Mouse (Mus musculus): ENCODE data around the gene Guca2a. TPM values are rescaled to one million over a fixed set of nuclear protein-coding genes. Genes with fewer than 3 reads are reported as not detected.

The Guca2a gene
- total RNA-seq, 2 experiments from 2014 or later = not detected

GRCm38 (mm10) chr4:119637946-119638345 is 442 bp downstream of the Guca2a start:
- no peak for ATAC-seq (replicated peaks; ENCODE audit: poor library complexity, severe bottlenecking)

DNA sequence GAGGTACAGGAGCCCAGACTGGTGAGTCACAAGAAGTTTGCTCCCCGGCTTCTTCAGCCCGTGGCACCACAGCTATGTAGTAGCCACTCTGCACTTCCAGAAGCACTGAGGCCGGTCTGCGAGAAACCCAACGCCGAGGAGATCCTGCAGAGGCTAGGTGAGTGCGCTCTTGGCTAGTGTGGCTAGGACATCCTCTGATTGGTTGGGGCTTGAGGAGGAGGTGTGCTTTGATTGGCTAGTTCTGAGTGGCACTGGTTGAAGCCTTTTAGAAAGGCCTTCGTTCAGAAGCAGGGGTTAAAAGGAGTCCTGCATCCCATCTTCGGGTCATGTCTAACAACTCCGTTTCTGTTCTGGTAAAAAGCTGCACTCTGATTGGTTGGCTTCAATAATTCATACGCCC is 1.2 kb downstream of the Guca2a start:
- ATAC-seq (replicated peaks; ENCODE audit: poor library complexity, severe bottlenecking) = no peak

GRCm38 (mm10) chr4:119642666-119643065 is 5.2 kb downstream of the Guca2a start:
- ATAC-seq (replicated peaks; ENCODE audit: poor library complexity, severe bottlenecking) = no peak

GRCm38 (mm10) chr4:119657011-119657410 is 19.5 kb downstream of the Guca2a start:
- no peak for ATAC-seq (replicated peaks; ENCODE audit: poor library complexity, severe bottlenecking)

- ATAC-seq (replicated peaks; ENCODE audit: poor library complexity, severe bottlenecking) = no peak
Measured at GRCm38 (mm10) chr4:119658246-119658645, 20.7 kb downstream of the Guca2a start.

GRCm38 (mm10) chr4:119658731-119659130 is 21.2 kb downstream of the Guca2a start, which contains the start of gene Guca2b:
Gene Guca2b, minus strand, starts transcription at chr4:119658954.
- ATAC-seq (replicated peaks; ENCODE audit: poor library complexity, severe bottlenecking) = no peak

- ATAC-seq (replicated peaks; ENCODE audit: poor library complexity, severe bottlenecking) = no peak
Measured at GRCm38 (mm10) chr4:119660007-119660406, 22.5 kb downstream of the Guca2a start.

DNA sequence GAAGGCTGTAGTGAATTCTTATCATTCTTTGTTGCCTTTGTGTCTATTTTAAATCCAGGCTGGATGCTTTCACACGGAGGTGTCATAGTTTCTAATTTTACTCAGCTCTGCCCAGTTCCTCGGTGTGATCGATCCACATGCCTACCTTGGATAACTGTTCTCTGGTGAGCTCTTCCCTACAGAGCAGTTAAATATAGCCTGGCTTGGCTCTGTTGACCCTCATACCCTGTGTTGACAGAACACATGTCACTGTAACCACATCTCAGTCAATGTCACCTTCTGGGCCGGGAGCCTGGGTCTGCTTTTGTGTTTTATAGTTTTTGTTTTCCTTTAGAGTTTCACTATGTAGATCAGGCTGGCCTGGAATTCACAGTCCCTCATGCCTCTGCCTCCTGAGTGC is 24.6 kb downstream of the Guca2a start:
- no peak for ATAC-seq (replicated peaks; ENCODE audit: poor library complexity, severe bottlenecking)

DNA sequence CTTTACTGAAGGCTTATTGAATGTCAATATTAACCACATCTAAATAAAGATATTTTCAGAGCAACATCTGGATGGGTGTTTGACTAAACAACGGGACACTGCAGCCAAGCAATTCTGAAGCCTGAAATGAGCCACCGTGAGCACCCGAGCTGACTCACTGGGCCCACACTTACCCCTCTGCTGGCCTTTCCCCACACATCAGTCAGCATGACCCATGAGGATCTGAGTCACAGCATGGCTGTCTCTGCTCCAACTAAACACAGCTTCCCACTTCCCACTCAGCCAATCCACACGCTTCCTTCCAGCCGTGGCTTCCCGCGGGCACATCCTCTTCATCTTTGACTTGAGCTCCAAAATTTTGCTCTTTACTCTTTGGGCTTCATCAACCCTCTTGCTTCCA is 25.5 kb downstream of the Guca2a start:
- peak; percentile 20; the same call in 1 of the 2 replicates for ATAC-seq (replicated peaks; ENCODE audit: poor library complexity, severe bottlenecking)

GRCm38 (mm10) chr4:119663409-119664095 is 26.0 kb downstream of the Guca2a start:
- peak; percentile 65 for ATAC-seq (replicated peaks; ENCODE audit: poor library complexity, severe bottlenecking)

DNA sequence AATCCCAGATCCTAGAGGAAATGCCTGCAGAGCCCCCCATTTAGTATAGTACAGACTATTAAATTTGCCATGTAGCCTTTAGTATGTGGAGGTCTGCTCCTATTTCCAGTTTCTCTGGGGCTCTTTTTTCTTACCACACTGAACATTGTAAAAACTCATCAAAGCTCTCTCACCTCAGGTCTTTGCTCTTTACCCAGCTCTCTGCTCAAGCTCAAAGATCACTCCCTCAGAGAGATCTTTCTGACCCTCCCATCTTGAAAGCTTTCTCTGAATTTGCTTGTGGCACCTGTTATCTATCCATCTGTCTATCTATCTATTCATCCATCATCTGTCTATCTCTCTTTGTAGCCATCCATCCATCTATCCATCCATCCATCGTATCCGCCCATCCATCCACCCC is 27.7 kb downstream of the Guca2a start:
- no peak for ATAC-seq (replicated peaks; ENCODE audit: poor library complexity, severe bottlenecking)

- no peak for ATAC-seq (replicated peaks; ENCODE audit: poor library complexity, severe bottlenecking)
Measured at GRCm38 (mm10) chr4:119666116-119666515, 28.6 kb downstream of the Guca2a start.

GRCm38 (mm10) chr4:119667454-119667853 is 29.9 kb downstream of the Guca2a start:
- peak; percentile 67 for ATAC-seq (replicated peaks; ENCODE audit: poor library complexity, severe bottlenecking)

DNA sequence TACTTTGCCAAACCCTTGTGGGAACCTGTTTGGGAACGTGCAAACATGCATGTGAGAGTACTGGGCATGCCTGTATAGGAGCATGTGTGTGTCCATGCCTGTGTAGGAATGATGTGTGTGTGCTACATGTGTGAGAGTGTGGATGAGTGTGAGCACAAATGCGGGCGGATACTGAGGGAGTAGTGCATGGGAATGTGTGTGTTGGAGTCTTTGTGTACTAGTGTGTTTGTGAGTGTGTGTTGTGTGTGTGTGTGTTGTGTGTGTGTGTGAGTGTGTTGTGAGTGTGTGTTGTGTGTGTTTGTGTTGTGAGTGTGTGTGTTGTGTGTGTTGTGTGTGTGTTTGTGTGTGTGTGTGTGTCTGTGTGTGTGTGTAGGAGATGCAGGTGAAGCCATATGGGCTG is 30.7 kb downstream of the Guca2a start:
- no peak for ATAC-seq (replicated peaks; ENCODE audit: poor library complexity, severe bottlenecking)

DNA sequence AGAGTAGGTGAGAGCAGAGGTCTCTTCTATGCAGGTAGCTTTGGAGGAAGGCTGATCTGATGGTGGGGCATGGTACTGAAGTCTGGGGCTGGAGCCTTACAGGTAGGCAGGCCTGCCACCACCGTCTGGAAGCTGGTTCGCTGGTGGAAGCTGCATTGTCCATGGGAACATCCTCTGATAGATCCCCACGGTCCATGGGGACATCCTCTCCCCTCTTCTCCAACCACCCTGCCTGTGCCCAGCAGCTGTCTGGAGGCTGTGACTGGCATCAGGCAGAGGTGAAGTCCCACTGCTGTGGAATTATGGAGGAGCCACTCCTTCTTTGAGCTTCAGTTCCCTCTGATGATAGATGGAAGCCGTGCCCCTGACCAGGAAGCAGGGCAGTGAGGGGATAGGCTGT is 31.1 kb downstream of the Guca2a start:
- no peak for ATAC-seq (replicated peaks; ENCODE audit: poor library complexity, severe bottlenecking)

- peak; percentile 10; the same call in 1 of the 2 replicates for ATAC-seq (replicated peaks; ENCODE audit: poor library complexity, severe bottlenecking)
Measured at GRCm38 (mm10) chr4:119669356-119670209, 32.1 kb downstream of the Guca2a start.

- no peak for ATAC-seq (replicated peaks; ENCODE audit: poor library complexity, severe bottlenecking)
Measured at GRCm38 (mm10) chr4:119670210-119670555, 32.7 kb downstream of the Guca2a start.

- ATAC-seq (replicated peaks; ENCODE audit: poor library complexity, severe bottlenecking) = no peak
Measured at GRCm38 (mm10) chr4:119670736-119671135, 33.2 kb downstream of the Guca2a start.

DNA sequence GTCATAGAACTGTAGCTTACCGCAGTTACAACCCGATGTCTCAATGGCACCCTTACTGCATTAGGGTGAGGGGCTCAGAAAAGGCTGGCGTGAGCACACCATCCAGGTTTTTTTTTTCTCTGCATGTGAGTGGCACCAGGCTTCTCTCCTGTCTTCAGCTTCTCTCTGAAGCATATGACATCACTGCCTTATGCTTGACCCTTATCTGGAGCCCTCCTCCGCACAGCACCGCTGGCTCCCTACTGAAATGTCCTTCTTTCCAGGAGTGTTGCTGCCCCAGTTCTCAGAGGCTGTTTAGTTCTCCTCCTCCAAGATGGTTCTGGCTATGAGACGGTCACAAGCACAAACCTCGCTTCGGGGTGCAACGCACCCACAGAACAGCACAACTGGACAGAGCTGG is 33.7 kb downstream of the Guca2a start:
- ATAC-seq (replicated peaks; ENCODE audit: poor library complexity, severe bottlenecking) = no peak

- ATAC-seq (replicated peaks; ENCODE audit: poor library complexity, severe bottlenecking) = no peak; the same call in 1 of the 2 replicates
Measured at GRCm38 (mm10) chr4:119672685-119673084, 35.2 kb downstream of the Guca2a start.

DNA sequence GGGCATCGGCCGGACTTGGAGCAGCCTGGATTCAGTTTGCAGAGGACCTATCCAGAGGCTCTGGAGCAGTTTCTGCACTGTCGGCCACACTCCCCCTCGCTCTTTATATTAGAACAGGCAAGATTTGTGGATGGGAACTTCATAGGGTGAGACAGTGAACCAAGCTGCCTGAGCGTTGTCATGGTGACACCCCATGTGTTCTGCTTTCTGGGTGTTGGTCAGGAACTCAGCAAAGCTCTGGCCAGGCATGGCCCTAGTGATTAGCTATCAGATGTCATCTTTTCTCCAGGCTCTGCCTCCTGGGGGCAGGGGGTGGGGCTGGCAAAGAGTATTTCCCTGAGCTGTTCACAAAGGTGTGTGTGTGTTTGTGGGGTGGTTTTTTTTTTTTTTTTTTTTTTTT is 45.1 kb downstream of the Guca2a start:
- ATAC-seq (replicated peaks; ENCODE audit: poor library complexity, severe bottlenecking) = no peak

DNA sequence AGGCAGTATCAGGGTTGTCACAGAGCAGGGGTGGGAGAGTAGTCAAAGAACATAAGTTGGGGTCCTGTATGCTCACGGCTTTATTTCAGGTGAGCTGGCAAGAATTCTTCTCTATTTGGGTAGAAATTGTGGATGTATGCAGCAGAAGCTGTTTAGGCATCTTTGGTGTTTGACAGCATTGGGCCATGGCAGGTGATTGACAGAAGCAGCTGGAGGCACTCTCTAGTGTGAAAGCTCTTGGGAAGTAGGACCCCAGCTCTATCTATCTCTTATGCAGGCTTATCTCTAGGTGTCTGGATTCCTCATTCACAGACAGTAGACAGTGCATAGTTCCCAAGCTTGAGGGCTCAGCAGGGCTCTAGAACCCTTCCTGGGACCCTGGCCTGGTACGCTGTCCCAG is 48.2 kb downstream of the Guca2a start:
- no peak for ATAC-seq (replicated peaks; ENCODE audit: poor library complexity, severe bottlenecking)

Measured in granulocyte monocyte progenitor cell, adult 5-6 weeks (primary cell).